Mouse (Mus musculus): ENCODE measurements around the gene Sox8. TPM values are rescaled to one million over a fixed set of nuclear protein-coding genes. Genes with fewer than 3 reads are reported as not detected.

The Sox8 gene
- total RNA-seq, 2 experiments from 2014 or later = 0.33 to 0.49 TPM

- intact Hi-C loops (cut with DNase I) = no loop called here
These were observed 12.6 kb upstream of the Sox8 start for GRCm38 (mm10) chr17:25583099-25583498.

GRCm38 (mm10) chr17:25582076-25582475 lies 11.6 kb upstream of the Sox8 start:
- DNase-seq = no peak

More at GRCm38 (mm10) chr17:25583099-25583498, 12.6 kb upstream of the Sox8 start:
- no peak for DNase-seq

GRCm38 (mm10) chr17:25579332-25580047 lies 9.0 kb upstream of the Sox8 start:
- intact Hi-C loops (cut with DNase I) = no loop called here
- DNase-seq = peak in 1 of 2 experiments; percentile 18

More at GRCm38 (mm10) chr17:25582076-25582475, 11.6 kb upstream of the Sox8 start:
- intact Hi-C loops (cut with DNase I) = no loop called here

GRCm38 (mm10) chr17:25578920-25579319 lies 8.4 kb upstream of the Sox8 start, which contains the start of gene Lmf1:
Lmf1 (plus strand) TSS chr17:25579085.
- intact Hi-C loops (cut with DNase I) = no loop called here
- DNase-seq = peak; percentile 95 to 96

GRCm38 (mm10) chr17:25577702-25578101 lies 7.2 kb upstream of the Sox8 start:
- intact Hi-C loops (cut with DNase I) = no loop called here
- no peak for DNase-seq

- DNase-seq = no peak
- intact Hi-C loops (cut with DNase I) = no loop called here
These were observed 6.8 kb upstream of the Sox8 start for GRCm38 (mm10) chr17:25577263-25577662.

GRCm38 (mm10) chr17:25576034-25576433 lies 5.5 kb upstream of the Sox8 start:
- no peak for DNase-seq
- intact Hi-C loops (cut with DNase I) = no loop called here

- DNase-seq = no peak
- intact Hi-C loops (cut with DNase I) = no loop called here
These were observed 4.9 kb upstream of the Sox8 start for GRCm38 (mm10) chr17:25575208-25575971.

GRCm38 (mm10) chr17:25571453-25571820 lies 951 bp upstream of the Sox8 start:
- intact Hi-C loops (cut with DNase I) = no loop called here

GRCm38 (mm10) chr17:25569833-25570647 lies 446 bp downstream of the Sox8 start:
- DNase-seq = no peak
- intact Hi-C loops (cut with DNase I) = loop anchor here (2.0 kb wide), 1 partner anchor 129 kb away; no protein-coding TSS in a partner anchor

More at GRCm38 (mm10) chr17:25571453-25571820, 951 bp upstream of the Sox8 start:
- no peak for DNase-seq

GRCm38 (mm10) chr17:25568880-25569279 lies 1.6 kb downstream of the Sox8 start:
- no peak for DNase-seq
- intact Hi-C loops (cut with DNase I) = loop anchor here (2.0 kb wide), 1 partner anchor 130 kb away; no protein-coding TSS in a partner anchor

GRCm38 (mm10) chr17:25568206-25568605 lies 2.3 kb downstream of the Sox8 start:
- intact Hi-C loops (cut with DNase I) = loop anchor here (2.0 kb wide), 1 partner anchor 131 kb away; no protein-coding TSS in a partner anchor
- DNase-seq = no peak

- DNase-seq = peak; percentile 59 to 70
- intact Hi-C loops (cut with DNase I) = loop anchor here (2.0 kb wide), 1 partner anchor 131 kb away; no protein-coding TSS in a partner anchor
These were observed 2.7 kb downstream of the Sox8 start for GRCm38 (mm10) chr17:25567745-25568144.

GRCm38 (mm10) chr17:25567261-25567660 lies 3.2 kb downstream of the Sox8 start:
- DNase-seq = no peak
- intact Hi-C loops (cut with DNase I) = no loop called here

GRCm38 (mm10) chr17:25565860-25566600 lies 4.5 kb downstream of the Sox8 start:
- intact Hi-C loops (cut with DNase I) = no loop called here
- DNase-seq = no peak

GRCm38 (mm10) chr17:25565244-25565643 lies 5.2 kb downstream of the Sox8 start:
- intact Hi-C loops (cut with DNase I) = no loop called here
- no peak for DNase-seq

GRCm38 (mm10) chr17:25564481-25564880 lies 6.0 kb downstream of the Sox8 start:
- no peak for DNase-seq
- intact Hi-C loops (cut with DNase I) = no loop called here

GRCm38 (mm10) chr17:25561223-25562028 lies 9.1 kb downstream of the Sox8 start:
- no peak for DNase-seq
- intact Hi-C loops (cut with DNase I) = no loop called here

All from heart, postnatal 36 days (tissue).